Mouse (Mus musculus): Measurements from ENCODE around the gene Zkscan8. TPM values are rescaled to one million over a fixed set of nuclear protein-coding genes. Genes with fewer than 3 reads are reported as not detected.
A peak's percentile ranks its signal among the peaks of the same experiment; 100 is the strongest.
"Not testable (repeated sequence)": the region's sequence is repeated elsewhere in the genome, so short reads cannot be mapped to it uniquely, and the experiment has no call there.

The Zkscan8 gene
- polyA plus RNA-seq, 1 experiment from 2014 or later = 5.0 TPM

- H3K4me2 ChIP-seq = peak within 1 kb of the TSS; percentile 61
- peaks cover 16% of the 10 kb centered on the region for H3K4me1 ChIP-seq
- peak; percentile 93 for ATAC-seq (replicated peaks)
- H3K27ac ChIP-seq = peak within 1 kb of the TSS; percentile 86
- not testable (repeated sequence) for H3K9me3 ChIP-seq; H3K27me3 ChIP-seq (replicated peaks); H3K36me3 ChIP-seq (replicated peaks)
- peak within 1 kb of the TSS; percentile 71 for H3K4me3 ChIP-seq
- peak within 1 kb of the TSS; percentile 69 for H3K9ac ChIP-seq
- 2% methylated on average over 29 of the region's 31 CpGs for WGBS
These were observed 51.9 kb downstream of the Zkscan8 start, which contains the start of the genes Zkscan4 and Gm10065 for GRCm38 (mm10) chr13:21478759-21479670. Gene Zkscan4 (plus strand): TSS chr13:21478907. Gene Gm10065 (minus strand): TSS chr13:21479441.

DNA sequence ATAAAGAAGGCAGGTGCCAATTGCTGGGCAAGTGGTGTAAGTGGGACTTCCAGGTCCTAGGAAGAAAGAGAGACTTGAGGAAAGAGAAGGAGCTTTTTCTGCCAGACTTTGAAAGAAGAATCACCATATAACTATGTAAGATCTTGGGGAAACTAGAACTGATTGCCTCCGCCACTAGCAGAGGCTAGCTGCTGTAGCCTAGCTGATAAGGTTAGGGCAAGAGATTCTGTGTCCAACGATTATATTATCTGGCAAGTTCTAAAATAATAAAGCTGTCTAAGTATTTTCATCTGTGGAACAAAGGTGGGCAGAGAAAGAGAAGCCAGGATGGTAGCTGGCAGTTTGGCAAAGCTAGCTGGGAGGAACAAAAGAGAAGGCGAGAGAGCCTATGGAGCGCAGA is 58.5 kb downstream of the Zkscan8 start:
- Histone ChIP-seq H3K9me3 (no peaks in the 10 kb centered on the region), H3K4me3 (no peak overlapping the region), H3K4me2 (no peak overlapping the region), H3K9ac (no peak overlapping the region), H3K36me3 (replicated peaks) (no peaks in the 10 kb centered on the region; the same call in 1 of the 2 replicates), H3K4me1 (peaks cover 8% of the 10 kb centered on the region; the same call in 1 of the 2 replicates), H3K27me3 (replicated peaks) (peaks cover under 1% of the 10 kb centered on the region), H3K27ac (no peak overlapping the region)
- ATAC-seq (replicated peaks) = no peak
- 26% methylated on average over 4 of the region's 4 CpGs for WGBS

DNA sequence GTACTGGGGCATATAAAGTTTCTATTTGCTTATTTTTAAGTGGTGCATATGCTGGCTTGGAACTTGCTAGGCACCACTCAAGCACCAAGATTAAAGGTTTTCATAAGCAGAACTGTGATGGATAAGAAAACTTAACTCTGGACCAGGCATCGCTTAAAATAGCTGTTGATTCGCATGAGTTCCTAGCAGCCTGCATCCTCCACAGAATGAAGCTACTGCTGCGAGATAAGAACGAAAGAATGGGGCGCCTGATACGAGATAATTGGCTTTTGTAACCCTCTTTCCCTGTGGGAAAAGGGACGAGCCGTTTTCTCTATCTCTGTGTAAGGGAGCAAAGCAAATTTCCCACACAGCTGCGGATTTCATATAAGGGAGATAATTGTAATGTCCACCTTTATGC is 61.8 kb downstream of the Zkscan8 start:
- ATAC-seq (replicated peaks) = no peak
- H3K36me3 ChIP-seq (replicated peaks) = no peaks in the 10 kb centered on the region; the same call in 1 of the 2 replicates
- H3K4me1 ChIP-seq = peaks cover 10% of the 10 kb centered on the region; the same call in 1 of the 2 replicates
- H3K9ac ChIP-seq = no peak overlapping the region
- 16% methylated on average over 9 of the region's 9 CpGs for WGBS
- 0 out of 2 replicates have a peak overlapping the region, but pooled peaks have one; percentile 54 for H3K4me3 ChIP-seq
- no peaks in the 10 kb centered on the region for H3K9me3 ChIP-seq
- H3K4me2 ChIP-seq = peak overlapping the region; percentile 70
- H3K27me3 ChIP-seq (replicated peaks) = peaks cover 11% of the 10 kb centered on the region
- no peak overlapping the region for H3K27ac ChIP-seq

- peaks cover 11% of the 10 kb centered on the region for H3K27me3 ChIP-seq (replicated peaks)
- ATAC-seq (replicated peaks) = peak; percentile 100
- no peaks in the 10 kb centered on the region; the same call in 1 of the 2 replicates for H3K36me3 ChIP-seq (replicated peaks)
- H3K4me2 ChIP-seq = peak within 1 kb of the TSS; percentile 70
- WGBS = under 1% methylated on average over 53 of the region's 54 CpGs
- H3K27ac ChIP-seq = peak within 1 kb of the TSS; percentile 77
- peak within 1 kb of the TSS; percentile 54 for H3K4me3 ChIP-seq
- no peaks in the 10 kb centered on the region for H3K9me3 ChIP-seq
- H3K9ac ChIP-seq = peak within 1 kb of the TSS; percentile 69
- H3K4me1 ChIP-seq = peaks cover 10% of the 10 kb centered on the region; the same call in 1 of the 2 replicates
These were observed 62.6 kb downstream of the Zkscan8 start, which contains the start of gene Nkapl for GRCm38 (mm10) chr13:21468061-21469019. Gene Nkapl (minus strand): TSS chr13:21468509.

GRCm38 (mm10) chr13:21467336-21467735 is 63.6 kb downstream of the Zkscan8 start:
- Histone ChIP-seq H3K4me3 (peak overlapping the region; percentile 54; the same call in 1 of the 2 replicates), H3K36me3 (replicated peaks) (no peaks in the 10 kb centered on the region; the same call in 1 of the 2 replicates), H3K4me2 (peak overlapping the region; percentile 70; the same call in 1 of the 2 replicates), H3K27ac (no peak overlapping the region), H3K9me3 (no peaks in the 10 kb centered on the region), H3K4me1 (peaks cover 10% of the 10 kb centered on the region; the same call in 1 of the 2 replicates), H3K9ac (no peak overlapping the region), H3K27me3 (replicated peaks) (peaks cover 11% of the 10 kb centered on the region)
- no peak for ATAC-seq (replicated peaks)
- 85% methylated on average over 10 of the region's 10 CpGs for WGBS

Other genes starting within 250 kb of the Zkscan8 start
- not detected in 2 replicates for gene Gpx5, start 238.4 kb downstream of the Zkscan8 start, polyA plus RNA-seq (2015; fragmentation: Nextera tagmentation; extraction: Ambion mirVana)
- not detected in 2 replicates for gene Gpx6, start 219.0 kb downstream of the Zkscan8 start, polyA plus RNA-seq (2015; fragmentation: Nextera tagmentation; extraction: Ambion mirVana)
- gene Olfr1367, start 184.2 kb downstream of the Zkscan8 start, polyA plus RNA-seq (2015; fragmentation: Nextera tagmentation; extraction: Ambion mirVana) = not detected in 2 replicates
- 12.2 and 13.0 TPM in 2 replicates for gene Zscan12, start 168.3 kb downstream of the Zkscan8 start, polyA plus RNA-seq (2015; fragmentation: Nextera tagmentation; extraction: Ambion mirVana)
- 71.4 and 75.9 TPM in 2 replicates for gene Zkscan3, start 128.4 kb downstream of the Zkscan8 start, polyA plus RNA-seq (2015; fragmentation: Nextera tagmentation; extraction: Ambion mirVana)
- gene Pgbd1, start 90.1 kb downstream of the Zkscan8 start, polyA plus RNA-seq (2015; fragmentation: Nextera tagmentation; extraction: Ambion mirVana) = 4.0 and 5.1 TPM in 2 replicates
- 21.9 and 26.3 TPM in 2 replicates for gene Zscan26, start 77.4 kb downstream of the Zkscan8 start, polyA plus RNA-seq (2015; fragmentation: Nextera tagmentation; extraction: Ambion mirVana)
- 2.9 and 4.9 TPM in 2 replicates for gene Nkapl, start 62.6 kb downstream of the Zkscan8 start, polyA plus RNA-seq (2015; fragmentation: Nextera tagmentation; extraction: Ambion mirVana)
- gene Zkscan4, start 52.2 kb downstream of the Zkscan8 start, polyA plus RNA-seq (2015; fragmentation: Nextera tagmentation; extraction: Ambion mirVana) = 11.5 and 12.6 TPM in 2 replicates
- gene Gm10065, start 51.7 kb downstream of the Zkscan8 start, polyA plus RNA-seq (2015; fragmentation: Nextera tagmentation; extraction: Ambion mirVana) = not detected in 2 replicates
- gene AK157302, start 35.9 kb downstream of the Zkscan8 start, polyA plus RNA-seq (2015; fragmentation: Nextera tagmentation; extraction: Ambion mirVana) = 0.32 and 0.40 TPM in 2 replicates
- 8.5 and 9.5 TPM in 2 replicates for gene Gm11273, start 29.7 kb downstream of the Zkscan8 start, polyA plus RNA-seq (2015; fragmentation: Nextera tagmentation; extraction: Ambion mirVana)
- 0.09 and 0.22 TPM in 2 replicates for gene Olfr1366, start 11.7 kb upstream of the Zkscan8 start, polyA plus RNA-seq (2015; fragmentation: Nextera tagmentation; extraction: Ambion mirVana)
- 0.05 TPM in 1 of 2 replicates, not detected in the other for gene Olfr1535, start 28.8 kb upstream of the Zkscan8 start, polyA plus RNA-seq (2015; fragmentation: Nextera tagmentation; extraction: Ambion mirVana)
- not detected in 2 replicates for gene Olfr1364, start 50.6 kb upstream of the Zkscan8 start, polyA plus RNA-seq (2015; fragmentation: Nextera tagmentation; extraction: Ambion mirVana)
- not detected in 2 replicates for gene Olfr1362, start 82.9 kb upstream of the Zkscan8 start, polyA plus RNA-seq (2015; fragmentation: Nextera tagmentation; extraction: Ambion mirVana)
- gene Olfr11, start 111.4 kb upstream of the Zkscan8 start, polyA plus RNA-seq (2015; fragmentation: Nextera tagmentation; extraction: Ambion mirVana) = 0.06 and 0.08 TPM in 2 replicates
- not detected in 2 replicates for gene Olfr1361, start 132.3 kb upstream of the Zkscan8 start, polyA plus RNA-seq (2015; fragmentation: Nextera tagmentation; extraction: Ambion mirVana)
- not detected in 2 replicates for gene Olfr1360, start 146.3 kb upstream of the Zkscan8 start, polyA plus RNA-seq (2015; fragmentation: Nextera tagmentation; extraction: Ambion mirVana)
- gene Olfr1359, start 167.0 kb upstream of the Zkscan8 start, polyA plus RNA-seq (2015; fragmentation: Nextera tagmentation; extraction: Ambion mirVana) = not detected in 2 replicates
- 0.59 TPM in 1 of 2 replicates, not detected in the other for gene Hist1h2bl, start 185.0 kb upstream of the Zkscan8 start, polyA plus RNA-seq (2015; fragmentation: Nextera tagmentation; extraction: Ambion mirVana)
- 3.9 and 10.3 TPM in 2 replicates for gene Hist1h2ai, start 185.3 kb upstream of the Zkscan8 start, polyA plus RNA-seq (2015; fragmentation: Nextera tagmentation; extraction: Ambion mirVana)
- 1.1 TPM in 1 of 2 replicates, not detected in the other for gene Hist1h3h, start 186.5 kb upstream of the Zkscan8 start, polyA plus RNA-seq (2015; fragmentation: Nextera tagmentation; extraction: Ambion mirVana)
- gene Hist1h2bm, start 190.9 kb upstream of the Zkscan8 start, polyA plus RNA-seq (2015; fragmentation: Nextera tagmentation; extraction: Ambion mirVana) = 0.39 and 1.7 TPM in 2 replicates
- 0.93 TPM in 1 of 2 replicates, not detected in the other for gene Hist1h4j, start 203.9 kb upstream of the Zkscan8 start, polyA plus RNA-seq (2015; fragmentation: Nextera tagmentation; extraction: Ambion mirVana)
- gene Hist1h4k, start 219.4 kb upstream of the Zkscan8 start, polyA plus RNA-seq (2015; fragmentation: Nextera tagmentation; extraction: Ambion mirVana) = 1.8 and 4.2 TPM in 2 replicates
- 5.5 and 6.9 TPM in 2 replicates for gene Hist1h2ak, start 222.7 kb upstream of the Zkscan8 start, polyA plus RNA-seq (2015; fragmentation: Nextera tagmentation; extraction: Ambion mirVana)
- gene Hist1h2bn, start 223.0 kb upstream of the Zkscan8 start, polyA plus RNA-seq (2015; fragmentation: Nextera tagmentation; extraction: Ambion mirVana) = 0.89 TPM in 1 of 2 replicates, not detected in the other
- gene Hist1h1b, start 249.5 kb upstream of the Zkscan8 start, polyA plus RNA-seq (2015; fragmentation: Nextera tagmentation; extraction: Ambion mirVana) = 3.4 and 3.7 TPM in 2 replicates